Mouse (Mus musculus) frontal cortex, postnatal 25 days (tissue): ENCODE measurements around the gene Ang2.
"Not testable (repeated sequence)": the region's sequence is repeated elsewhere in the genome, so short reads cannot be mapped to it uniquely, and the experiment has no call there.

Experiments used
- DNase-seq, 2 experiments: peaks; one replicate each; pipeline ENCODE4 v3.0.0; 2022; ENCODE audit warnings: low spot score in 2 of 2

Gene Ang2

GRCm38 (mm10) chr14:51199098-51200023, at the start of gene Ang2:
Ang2 (minus strand) TSS chr14:51199148.
- no peak for DNase-seq

GRCm38 (mm10) chr14:51247736-51248135, 48.8 kb upstream of the Ang2 start:
- DNase-seq = no peak

GRCm38 (mm10) chr14:51240899-51241298, 42.0 kb upstream of the Ang2 start:
- peak; percentile 3 to 19 for DNase-seq

- not testable (repeated sequence) for DNase-seq
Measured at GRCm38 (mm10) chr14:51237488-51237887, 38.5 kb upstream of the Ang2 start.

- not testable (repeated sequence) for DNase-seq
Measured at GRCm38 (mm10) chr14:51229657-51230056, 30.7 kb upstream of the Ang2 start.

GRCm38 (mm10) chr14:51220075-51220474, 21.1 kb upstream of the Ang2 start:
- DNase-seq = not testable (repeated sequence)

GRCm38 (mm10) chr14:51203115-51203514, 4.2 kb upstream of the Ang2 start, which contains the start of gene Ear14:
Ear14 (plus strand) TSS chr14:51203391.
- DNase-seq = no peak

GRCm38 (mm10) chr14:51200466-51200865, 1.5 kb upstream of the Ang2 start:
- DNase-seq = no peak

GRCm38 (mm10) chr14:51200054-51200453, 1.1 kb upstream of the Ang2 start:
- no peak for DNase-seq

GRCm38 (mm10) chr14:51195681-51196080, 3.3 kb downstream of the Ang2 start:
- DNase-seq = no peak

- DNase-seq = not testable (repeated sequence)
Measured at GRCm38 (mm10) chr14:51181051-51181450, 17.9 kb downstream of the Ang2 start.

- DNase-seq = no peak
Measured at GRCm38 (mm10) chr14:51173843-51174242, 25.1 kb downstream of the Ang2 start.

GRCm38 (mm10) chr14:51172947-51173346, 26.0 kb downstream of the Ang2 start:
- peak in 1 of 2 experiments; percentile 15 for DNase-seq

- DNase-seq = peak in 1 of 2 experiments; percentile 33
Measured at GRCm38 (mm10) chr14:51172095-51172865, 26.7 kb downstream of the Ang2 start.

GRCm38 (mm10) chr14:51166068-51166467, 32.9 kb downstream of the Ang2 start:
- DNase-seq = no peak

- DNase-seq = no peak
Measured at GRCm38 (mm10) chr14:51165435-51165834, 33.5 kb downstream of the Ang2 start.

GRCm38 (mm10) chr14:51163323-51163722, 35.6 kb downstream of the Ang2 start:
- not testable (repeated sequence) for DNase-seq

- not testable (repeated sequence) for DNase-seq
Measured at GRCm38 (mm10) chr14:51161976-51162375, 37.0 kb downstream of the Ang2 start, which contains the start of gene Rnase2b. Rnase2b (plus strand) TSS chr14:51162260.

GRCm38 (mm10) chr14:51157072-51157471, 41.9 kb downstream of the Ang2 start:
- DNase-seq = no peak

GRCm38 (mm10) chr14:51156736-51157068, 42.2 kb downstream of the Ang2 start:
- no peak for DNase-seq

- DNase-seq = no peak
Measured at GRCm38 (mm10) chr14:51156056-51156735, 42.8 kb downstream of the Ang2 start.
